Mouse (Mus musculus) kidney, postnatal 0 days (tissue): Measurements from ENCODE around the gene Fyttd1. TPM values are rescaled to one million over a fixed set of nuclear protein-coding genes. Genes with fewer than 3 reads are reported as not detected.
"Not testable (repeated sequence)": the region's sequence is repeated elsewhere in the genome, so short reads cannot be mapped to it uniquely, and the experiment has no call there.

ENCODE experiments used
- ATAC-seq: fragments of 200-750 bp; cut with Nextera tagmentation; replicated peaks from 2 replicates; pipeline ENCODE4 v1.8.0; 2017; ENCODE audit warnings: low read depth, moderate number of reproducible peaks, moderate TSS enrichment, moderate library complexity; ENCODE audit not compliant: low FRiP score
- DNase-seq: peaks from one replicate; pipeline ENCODE4 v3.0.0-alpha.2; 2016; ENCODE audit warnings: low spot score
- H3K27ac ChIP-seq: fragments of 300-500 bp; sonication (generic); 2 replicates; pipeline ENCODE4 v1.5.1; 2014; ENCODE audit warnings: mild to moderate bottlenecking
- H3K27me3 ChIP-seq: fragments of 300-500 bp; sonication (generic); 2 replicates; pipeline ENCODE4 v1.6.1; 2014; ENCODE audit warnings: low read length, mixed read lengths; ENCODE audit not compliant: insufficient read depth
- H3K36me3 ChIP-seq: fragments of 300-500 bp; sonication (generic); 2 replicates; pipeline ENCODE4 v1.6.1; 2014; ENCODE audit warnings: low read length, mixed read lengths; ENCODE audit not compliant: insufficient read depth
- H3K4me1 ChIP-seq: fragments of 300-500 bp; sonication (generic); replicated peaks from 2 replicates; pipeline ENCODE4 v1.6.1; 2014; ENCODE audit warnings: antibody characterized with exemption, low read length, mixed read lengths; ENCODE audit not compliant: insufficient read depth
- H3K4me2 ChIP-seq: fragments of 300-500 bp; sonication (generic); 2 replicates; pipeline ENCODE4 v1.6.1; 2014; ENCODE audit warnings: mild to moderate bottlenecking, low read length, moderate library complexity, mixed read lengths
- H3K4me3 ChIP-seq: fragments of 300-500 bp; sonication (generic); replicated peaks from 2 replicates; pipeline ENCODE4 v1.5.1; 2014; ENCODE audit warnings: low read depth, low read length
- H3K9ac ChIP-seq: fragments of 300-500 bp; sonication (generic); 2 replicates; pipeline ENCODE4 v1.6.1; 2014; ENCODE audit warnings: low read depth, low read length
- H3K9me3 ChIP-seq: fragments of 300-500 bp; sonication (generic); replicated peaks from 2 replicates; pipeline ENCODE4 v1.6.1; 2016; ENCODE audit warnings: low read length, inconsistent platforms, mixed read lengths
- CTCF ChIP-seq: IDR thresholded peaks from 2 replicates; pipeline ENCODE4 v1.5.1; 2016; ENCODE audit warnings: antibody characterized with exemption, low read depth, mild to moderate bottlenecking, moderate library complexity
- WGBS: fragments of 180-500 bp; shearing (Covaris S2); extraction: QIAGEN DNeasy Blood & Tissue Kit; methylation state at CpG from one replicate; pipeline ENCODE4 v1.1.7; 2014; 5-methylcytosine and 5-hydroxymethylcytosine counted together
- polyA plus RNA-seq: library from polyadenylated mRNA; unstranded; fragments of >200 nt; fragmentation: Nextera tagmentation; extraction: Ambion mirVana; gene quantifications from 2 replicates; pipeline ENCODE4 v1.2.1, GENCODE M21; 2015

Gene Fyttd1
- polyA plus RNA-seq, 1 experiment from 2014 or later: 113 TPM

GRCm38 (mm10) chr16:32866713-32867112 is 10.6 kb upstream of the Fyttd1 start:
- Histone ChIP-seq H3K4me2 (no peak overlapping the region), H3K27me3 (no peaks in the 10 kb centered on the region), H3K27ac (no peak overlapping the region), H3K36me3 (no peaks in the 10 kb centered on the region), H3K9me3 (no peaks in the 10 kb centered on the region), H3K9ac (no peak overlapping the region), H3K4me3 (no peak overlapping the region), H3K4me1 (peaks cover 4% of the 10 kb centered on the region; the same call in 1 of the 2 replicates)
- ATAC-seq (no peak), DNase-seq (no peak)
- WGBS: 84% methylated on average over 5 of the region's 5 CpGs
- TF ChIP-seq CTCF: no peak

DNA sequence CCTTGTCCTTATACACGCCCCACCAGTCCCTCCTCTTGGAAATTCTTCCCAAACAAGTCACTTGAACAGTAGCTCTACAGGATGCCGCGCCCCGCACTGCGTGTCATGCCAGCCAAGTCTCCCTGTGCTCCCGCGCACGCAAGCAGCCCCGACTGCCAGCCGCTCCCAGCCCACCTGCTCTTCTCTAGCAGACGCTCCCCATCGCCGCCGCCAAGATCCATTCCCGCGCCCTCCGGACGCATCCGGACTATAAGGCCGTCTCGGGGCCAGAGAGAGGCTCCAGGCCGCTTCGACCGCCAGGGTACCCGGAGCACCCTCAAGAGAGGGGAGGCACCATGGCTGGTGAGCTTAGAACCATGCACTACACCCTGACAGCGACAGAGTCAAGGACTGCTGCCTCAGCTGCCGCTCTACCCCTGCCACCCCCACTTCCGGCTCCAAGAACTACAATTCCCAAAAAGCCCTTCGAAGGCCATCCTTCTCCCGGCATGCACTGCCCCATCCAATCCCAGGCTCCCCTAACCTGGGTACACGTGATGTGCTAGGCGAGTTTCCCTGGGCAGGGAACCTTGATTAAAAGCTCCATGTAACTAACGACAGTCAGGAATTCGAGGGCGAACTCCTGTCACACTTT is 9.3 kb upstream of the Fyttd1 start:
- ATAC-seq (peak; percentile 97), DNase-seq (peak; percentile 97)
- peak overlapping the region; percentile 76 for H3K9ac ChIP-seq
- H3K4me3 ChIP-seq: peak overlapping the region; percentile 88
- H3K4me2 ChIP-seq: peak overlapping the region; percentile 92
- no peaks in the 10 kb centered on the region for H3K36me3 ChIP-seq
- WGBS: under 1% methylated on average over 35 of the region's 35 CpGs
- 0 out of 2 replicates have a peak, but pooled peaks have one; percentile 21 for TF ChIP-seq CTCF
- H3K9me3 ChIP-seq: no peaks in the 10 kb centered on the region
- peak overlapping the region; percentile 82 for H3K27ac ChIP-seq
- H3K4me1 ChIP-seq: peaks cover 4% of the 10 kb centered on the region; the same call in 1 of the 2 replicates
- no peaks in the 10 kb centered on the region for H3K27me3 ChIP-seq

DNA sequence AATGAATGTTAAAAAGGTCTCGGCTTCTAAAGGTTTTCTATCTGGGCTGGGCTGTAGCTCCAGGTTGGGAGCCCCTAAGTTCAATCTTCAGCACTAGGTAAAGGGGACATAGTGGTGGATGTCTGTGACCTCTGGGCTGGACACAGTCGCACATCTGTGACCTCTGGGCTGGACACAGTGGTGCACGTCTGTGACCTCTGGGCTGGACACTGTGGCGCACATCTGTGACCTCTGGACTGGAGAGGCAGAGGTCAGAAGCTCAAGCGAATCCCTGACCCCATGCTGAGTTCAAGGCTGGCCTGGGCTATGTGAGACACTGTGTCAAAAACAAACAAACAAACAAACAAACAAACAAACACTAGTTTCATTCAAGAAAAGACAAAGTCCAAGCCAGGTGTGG is 7.1 kb upstream of the Fyttd1 start:
- Histone ChIP-seq H3K4me2 (no peak overlapping the region), H3K36me3 (no peaks in the 10 kb centered on the region), H3K4me1 (peaks cover 4% of the 10 kb centered on the region; the same call in 1 of the 2 replicates), H3K27me3 (no peaks in the 10 kb centered on the region), H3K9ac (no peak overlapping the region), H3K9me3 (no peaks in the 10 kb centered on the region), H3K27ac (no peak overlapping the region), H3K4me3 (no peak overlapping the region)
- 59% methylated on average over 5 of the region's 5 CpGs for WGBS
- DNase-seq (no peak), ATAC-seq (no peak)
- TF ChIP-seq CTCF: no peak

DNA sequence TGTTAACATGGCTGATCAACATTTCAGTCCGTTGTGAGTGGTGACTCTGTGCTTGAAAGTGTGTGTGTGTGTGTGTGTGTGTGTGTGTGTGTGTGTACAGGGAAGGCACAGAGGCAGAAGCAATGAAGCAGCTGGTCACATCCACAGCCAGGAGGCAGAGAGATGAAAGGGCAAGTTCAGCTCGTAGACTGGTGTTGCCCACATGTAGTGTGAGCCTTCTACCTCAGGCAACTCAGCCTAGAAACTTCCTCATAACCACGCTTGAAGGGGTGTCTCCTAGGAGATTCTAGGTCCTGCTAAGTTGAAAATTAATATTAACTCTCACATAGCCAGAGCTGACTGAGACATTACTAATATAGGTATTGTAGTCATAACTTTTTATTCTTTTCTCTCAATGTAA is 3.9 kb upstream of the Fyttd1 start:
- Histone ChIP-seq H3K9me3 (no peaks in the 10 kb centered on the region), H3K27me3 (no peaks in the 10 kb centered on the region), H3K9ac (no peak overlapping the region), H3K4me1 (0 out of 2 replicates have a peak, but pooled peaks cover 4% of the 10 kb centered on the region), H3K36me3 (no peaks in the 10 kb centered on the region), H3K27ac (peak overlapping the region; percentile 54), H3K4me2 (no peak overlapping the region), H3K4me3 (no peak overlapping the region)
- ATAC-seq (no peak), DNase-seq (no peak)
- TF ChIP-seq CTCF: no peak
- 37% methylated on average over 3 of the region's 3 CpGs for WGBS

- H3K9ac ChIP-seq, H3K36me3 ChIP-seq, H3K27me3 ChIP-seq, H3K4me3 ChIP-seq, H3K27ac ChIP-seq, H3K4me2 ChIP-seq, ATAC-seq, DNase-seq, H3K9me3 ChIP-seq: not testable (repeated sequence)
- 74% methylated on average over 1 of the region's 1 CpGs for WGBS
- peaks cover 11% of the 10 kb centered on the region for H3K4me1 ChIP-seq
Measured at GRCm38 (mm10) chr16:32875281-32875680, 2.0 kb upstream of the Fyttd1 start.

DNA sequence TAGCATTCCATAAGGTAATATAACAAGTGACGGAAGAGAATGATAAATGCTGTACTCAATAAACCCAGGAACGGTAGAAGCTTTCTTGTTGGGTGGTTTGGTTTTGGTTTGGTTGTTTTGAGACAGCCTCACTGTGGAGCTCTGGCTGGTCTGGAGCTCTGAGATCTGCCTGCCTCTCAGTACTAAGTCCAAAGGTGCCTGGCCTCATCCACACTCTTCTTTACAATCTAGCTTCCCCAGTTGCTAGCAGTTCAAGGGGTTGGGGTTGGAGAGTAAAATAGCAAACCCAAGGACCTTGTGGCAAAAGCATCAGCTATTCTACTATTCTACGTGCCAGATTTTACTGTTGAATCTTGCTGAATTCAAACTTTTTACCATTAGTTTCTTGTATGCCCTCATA is 1.5 kb upstream of the Fyttd1 start:
- no peaks in the 10 kb centered on the region for H3K9me3 ChIP-seq
- H3K27me3 ChIP-seq: no peaks in the 10 kb centered on the region
- H3K4me3 ChIP-seq: no peak overlapping the region
- no peak overlapping the region for H3K4me2 ChIP-seq
- H3K9ac ChIP-seq: no peak overlapping the region
- 89% methylated on average over 3 of the region's 3 CpGs for WGBS
- no peak for TF ChIP-seq CTCF
- H3K4me1 ChIP-seq: peaks cover 11% of the 10 kb centered on the region
- H3K27ac ChIP-seq: no peak overlapping the region
- DNase-seq: no peak
- ATAC-seq: no peak
- no peaks in the 10 kb centered on the region for H3K36me3 ChIP-seq

DNA sequence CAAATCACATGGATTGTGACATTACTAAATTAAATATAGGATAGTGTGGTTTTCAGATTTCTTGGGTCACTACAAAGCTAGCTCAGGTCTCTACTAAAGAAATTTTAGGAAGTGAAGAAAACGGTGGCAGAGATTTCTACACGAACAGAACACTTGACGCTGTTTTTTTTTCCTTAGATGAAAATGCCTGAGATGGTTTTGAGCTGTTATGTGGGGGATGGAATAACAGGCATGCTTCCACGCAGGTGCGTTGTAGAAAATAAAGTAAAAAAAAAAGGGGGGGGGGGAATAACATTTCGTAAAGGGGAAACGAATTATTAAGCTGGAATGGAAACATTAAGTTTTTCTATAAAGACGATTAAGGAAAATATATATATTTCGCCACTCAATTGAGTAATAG is 469 bp upstream of the Fyttd1 start:
- Histone ChIP-seq H3K9me3 (no peaks in the 10 kb centered on the region), H3K27me3 (no peaks in the 10 kb centered on the region), H3K27ac (peak overlapping the region; percentile 92), H3K4me1 (peaks cover 11% of the 10 kb centered on the region), H3K36me3 (no peaks in the 10 kb centered on the region), H3K9ac (peak overlapping the region; percentile 78), H3K4me2 (peak overlapping the region; percentile 91), H3K4me3 (peak overlapping the region; percentile 73)
- no peak for ATAC-seq
- TF ChIP-seq CTCF: no peak
- WGBS: 13% methylated on average over 9 of the region's 9 CpGs
- DNase-seq: no peak
